Mouse (Mus musculus): Measurements from ENCODE around the gene Ostm1. TPM values are rescaled to one million over a fixed set of nuclear protein-coding genes. Genes with fewer than 3 reads are reported as not detected.

Ostm1 gene
- polyA plus RNA-seq, 1 experiment from 2014 or later = 13.8 TPM

DNA sequence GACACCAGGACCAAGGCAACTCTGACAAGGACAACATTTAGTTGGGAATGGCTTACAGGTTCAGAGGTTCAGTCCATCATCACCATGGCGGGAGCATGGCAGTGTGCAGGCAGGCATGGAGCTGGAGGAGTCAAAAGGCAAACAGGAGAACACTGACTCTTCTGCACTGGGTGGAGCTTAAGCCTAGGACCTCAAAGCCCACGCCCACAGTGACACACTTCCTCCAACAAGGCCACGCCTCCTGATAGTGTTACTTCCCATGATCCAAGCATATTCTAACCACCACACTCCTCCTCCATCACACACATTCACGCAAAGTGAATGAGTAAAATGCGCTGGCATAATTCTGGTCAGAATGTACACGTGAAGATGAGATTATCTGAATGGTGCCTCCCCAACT is 56.2 kb downstream of the Ostm1 start:
- Histone ChIP-seq H3K27me3 (replicated peaks; ENCODE audit: control insufficient read depth, insufficient read depth, low read length) (peaks cover 39% of the 10 kb centered on the region), H3K4me3 (ENCODE audit: low read depth, low read length) (no peak overlapping the region), H3K36me3 (ENCODE audit: control insufficient read depth, insufficient read depth, low read length) (no peaks in the 10 kb centered on the region), H3K9me3 (ENCODE audit: control insufficient read depth, low read length) (no peaks in the 10 kb centered on the region), H3K4me1 (ENCODE audit: control insufficient read depth, insufficient read depth, low read length) (no peaks in the 10 kb centered on the region), H3K27ac (replicated peaks; ENCODE audit: low read depth, low read length) (no peak overlapping the region), H3K4me2 (ENCODE audit: low read depth, low read length) (no peak overlapping the region), H3K9ac (ENCODE audit: low read depth, low read length) (no peak overlapping the region)
- DNase-seq (ENCODE audit: low spot score) = no peak
- no peak for ATAC-seq (ENCODE audit: low read depth)
- 79% methylated on average over 6 of the region's 6 CpGs for WGBS

DNA sequence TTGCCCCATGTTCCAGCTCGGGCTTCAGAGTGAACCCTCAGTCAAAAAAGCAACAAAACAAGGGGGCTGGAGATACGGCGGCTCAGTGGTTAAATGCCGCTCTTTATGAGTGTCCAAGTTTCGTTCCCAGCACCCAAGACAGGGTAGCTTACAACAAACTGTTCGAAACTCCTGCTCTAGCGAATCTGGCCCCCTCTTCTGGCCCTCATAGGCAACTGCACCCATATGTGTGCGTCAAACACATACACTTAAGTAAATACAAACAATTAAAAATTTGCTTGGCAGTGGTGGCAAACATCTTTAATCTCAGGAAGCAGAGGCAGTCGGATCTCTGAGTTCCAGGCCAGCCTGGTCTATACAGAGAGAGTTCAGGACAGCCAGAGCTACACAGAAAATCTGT is 60.0 kb downstream of the Ostm1 start:
- DNase-seq (ENCODE audit: low spot score) = no peak
- no peaks in the 10 kb centered on the region for H3K9me3 ChIP-seq (ENCODE audit: control insufficient read depth, low read length)
- H3K9ac ChIP-seq (ENCODE audit: low read depth, low read length) = no peak overlapping the region
- WGBS = 85% methylated on average over 9 of the region's 9 CpGs
- no peak overlapping the region for H3K27ac ChIP-seq (replicated peaks; ENCODE audit: low read depth, low read length)
- H3K4me2 ChIP-seq (ENCODE audit: low read depth, low read length) = no peak overlapping the region
- no peak overlapping the region for H3K4me3 ChIP-seq (ENCODE audit: low read depth, low read length)
- ATAC-seq (ENCODE audit: low read depth) = no peak
- H3K4me1 ChIP-seq (ENCODE audit: control insufficient read depth, insufficient read depth, low read length) = no peaks in the 10 kb centered on the region
- no peaks in the 10 kb centered on the region for H3K36me3 ChIP-seq (ENCODE audit: control insufficient read depth, insufficient read depth, low read length)
- peaks cover 2% of the 10 kb centered on the region; the same call in 1 of the 2 replicates for H3K27me3 ChIP-seq (replicated peaks; ENCODE audit: control insufficient read depth, insufficient read depth, low read length)

DNA sequence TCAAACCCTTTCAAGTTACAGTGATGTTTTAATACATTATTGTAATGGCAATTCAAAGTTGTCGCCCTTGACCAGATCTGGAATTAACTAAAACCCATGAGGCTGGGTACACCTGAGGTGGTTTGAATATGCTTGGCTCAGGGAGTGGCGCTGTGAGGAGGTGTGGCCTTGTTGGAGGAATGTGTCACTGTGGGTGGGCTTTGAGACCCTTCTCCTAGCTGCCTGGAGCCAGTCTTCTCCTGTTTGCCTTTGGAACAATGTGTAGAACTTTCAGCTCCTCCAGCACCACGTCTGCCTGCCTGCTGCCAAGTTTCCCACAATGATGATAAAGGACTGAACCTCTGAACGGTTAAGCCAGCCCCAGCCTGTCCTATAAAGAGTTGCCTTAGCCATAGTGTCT is 62.7 kb downstream of the Ostm1 start:
- H3K4me1 ChIP-seq (ENCODE audit: control insufficient read depth, insufficient read depth, low read length) = no peaks in the 10 kb centered on the region
- DNase-seq (ENCODE audit: low spot score) = no peak
- ATAC-seq (ENCODE audit: low read depth) = no peak
- H3K9me3 ChIP-seq (ENCODE audit: control insufficient read depth, low read length) = no peaks in the 10 kb centered on the region
- WGBS = 47% methylated on average over 4 of the region's 4 CpGs
- H3K4me3 ChIP-seq (ENCODE audit: low read depth, low read length) = no peak overlapping the region
- H3K9ac ChIP-seq (ENCODE audit: low read depth, low read length) = no peak overlapping the region
- no peak overlapping the region for H3K27ac ChIP-seq (replicated peaks; ENCODE audit: low read depth, low read length)
- no peaks in the 10 kb centered on the region for H3K27me3 ChIP-seq (replicated peaks; ENCODE audit: control insufficient read depth, insufficient read depth, low read length)
- no peaks in the 10 kb centered on the region for H3K36me3 ChIP-seq (ENCODE audit: control insufficient read depth, insufficient read depth, low read length)
- no peak overlapping the region for H3K4me2 ChIP-seq (ENCODE audit: low read depth, low read length)

DNA sequence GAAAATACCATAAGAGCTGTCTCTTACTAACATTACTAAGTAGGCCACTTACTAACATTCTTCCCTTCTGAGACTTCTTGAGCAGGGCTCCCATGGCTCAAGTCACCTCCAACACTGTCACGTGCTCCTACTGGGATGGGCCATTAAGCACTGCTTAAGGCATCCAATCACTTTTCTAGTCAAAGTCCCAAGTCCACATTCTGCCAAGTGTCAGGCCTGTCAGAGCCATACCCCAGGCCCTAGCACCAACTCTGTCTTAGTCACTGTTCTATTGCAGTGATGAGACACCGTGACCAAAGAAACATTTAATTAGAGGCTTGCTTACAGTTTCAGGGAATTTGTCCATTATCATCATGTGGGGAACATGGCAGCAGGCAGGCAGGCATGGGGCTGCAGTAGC is 78.3 kb downstream of the Ostm1 start:
- H3K27ac ChIP-seq (replicated peaks; ENCODE audit: low read depth, low read length) = no peak overlapping the region
- H3K27me3 ChIP-seq (replicated peaks; ENCODE audit: control insufficient read depth, insufficient read depth, low read length) = no peaks in the 10 kb centered on the region
- H3K4me3 ChIP-seq (ENCODE audit: low read depth, low read length) = no peak overlapping the region
- H3K4me2 ChIP-seq (ENCODE audit: low read depth, low read length) = no peak overlapping the region
- ATAC-seq (ENCODE audit: low read depth) (no peak), DNase-seq (ENCODE audit: low spot score) (no peak)
- no peaks in the 10 kb centered on the region for H3K4me1 ChIP-seq (ENCODE audit: control insufficient read depth, insufficient read depth, low read length)
- no peak overlapping the region for H3K9ac ChIP-seq (ENCODE audit: low read depth, low read length)
- WGBS = 83% methylated on average over 2 of the region's 2 CpGs
- no peaks in the 10 kb centered on the region for H3K36me3 ChIP-seq (ENCODE audit: control insufficient read depth, insufficient read depth, low read length)
- peaks cover 3% of the 10 kb centered on the region; the same call in 1 of the 2 replicates for H3K9me3 ChIP-seq (ENCODE audit: control insufficient read depth, low read length)

DNA sequence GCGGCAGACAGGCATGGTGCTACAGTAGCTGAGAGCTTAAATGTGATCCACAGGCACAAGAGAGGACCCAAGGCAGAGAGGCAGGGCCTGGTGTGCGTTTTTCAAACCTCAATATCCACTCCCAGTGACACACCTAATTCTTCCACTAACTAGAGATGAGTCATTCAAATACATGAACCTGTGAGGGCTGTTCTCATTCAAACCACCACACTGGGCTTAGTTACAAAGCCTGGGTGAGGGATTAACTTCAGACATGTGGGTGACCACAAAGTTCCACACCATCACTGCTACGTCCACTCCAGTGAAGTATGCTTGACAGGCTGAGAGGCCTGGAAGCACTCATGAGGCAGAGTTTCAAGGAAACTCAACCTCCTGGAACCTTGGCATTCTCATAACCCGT is 86.3 kb downstream of the Ostm1 start:
- Histone ChIP-seq H3K4me2 (ENCODE audit: low read depth, low read length) (no peak overlapping the region), H3K9ac (ENCODE audit: low read depth, low read length) (no peak overlapping the region), H3K36me3 (ENCODE audit: control insufficient read depth, insufficient read depth, low read length) (no peaks in the 10 kb centered on the region), H3K4me3 (ENCODE audit: low read depth, low read length) (no peak overlapping the region), H3K4me1 (ENCODE audit: control insufficient read depth, insufficient read depth, low read length) (no peaks in the 10 kb centered on the region), H3K9me3 (ENCODE audit: control insufficient read depth, low read length) (no peaks in the 10 kb centered on the region), H3K27me3 (replicated peaks; ENCODE audit: control insufficient read depth, insufficient read depth, low read length) (no peaks in the 10 kb centered on the region), H3K27ac (replicated peaks; ENCODE audit: low read depth, low read length) (no peak overlapping the region)
- WGBS = 88% methylated on average over 4 of the region's 4 CpGs
- ATAC-seq (ENCODE audit: low read depth) = no peak
- no peak for DNase-seq (ENCODE audit: low spot score)

DNA sequence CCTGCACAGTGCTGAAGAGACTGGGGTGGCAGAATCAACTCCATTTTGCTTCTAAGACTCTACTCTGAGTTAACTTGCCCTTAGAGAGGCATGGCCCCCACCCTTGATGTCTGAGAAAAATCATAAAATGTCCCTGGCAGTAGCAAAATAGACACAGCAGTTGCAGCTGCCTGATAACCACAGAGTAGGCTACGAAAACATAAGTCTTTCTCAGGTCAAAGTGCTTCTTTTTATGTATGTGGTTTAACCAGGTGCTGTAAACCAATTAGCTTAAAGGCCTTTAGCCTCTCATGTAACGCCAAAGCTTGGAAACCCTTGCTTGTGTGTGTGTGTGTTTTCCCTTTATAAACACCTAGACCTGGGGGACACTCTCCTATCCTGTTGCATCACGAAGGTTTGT is 89.2 kb downstream of the Ostm1 start:
- Histone ChIP-seq H3K9me3 (ENCODE audit: control insufficient read depth, low read length) (no peaks in the 10 kb centered on the region), H3K27me3 (replicated peaks; ENCODE audit: control insufficient read depth, insufficient read depth, low read length) (no peaks in the 10 kb centered on the region), H3K9ac (ENCODE audit: low read depth, low read length) (no peak overlapping the region), H3K4me2 (ENCODE audit: low read depth, low read length) (no peak overlapping the region), H3K4me1 (ENCODE audit: control insufficient read depth, insufficient read depth, low read length) (no peaks in the 10 kb centered on the region), H3K36me3 (ENCODE audit: control insufficient read depth, insufficient read depth, low read length) (no peaks in the 10 kb centered on the region), H3K27ac (replicated peaks; ENCODE audit: low read depth, low read length) (no peak overlapping the region), H3K4me3 (ENCODE audit: low read depth, low read length) (no peak overlapping the region)
- ATAC-seq (ENCODE audit: low read depth) (no peak), DNase-seq (ENCODE audit: low spot score) (no peak)
- WGBS = 73% methylated on average over 3 of the region's 3 CpGs

DNA sequence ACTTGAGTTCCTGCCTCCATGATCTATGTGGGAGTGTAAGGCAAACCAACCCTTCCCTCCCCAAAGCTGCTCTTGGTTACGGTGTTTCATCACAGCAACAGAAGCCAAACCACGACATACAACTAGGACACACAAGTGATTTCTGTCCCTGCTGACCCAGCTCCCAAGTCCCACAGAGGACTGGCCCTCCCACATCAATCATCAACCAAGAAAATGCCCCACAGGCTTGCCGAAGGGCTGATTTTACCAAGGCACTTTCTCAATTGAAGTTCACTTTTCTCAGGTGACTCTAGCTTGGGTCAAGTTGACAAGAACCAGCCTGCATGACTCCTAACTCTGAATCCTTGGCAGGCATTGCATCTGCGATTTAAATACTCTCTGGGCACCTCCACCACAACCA is 91.9 kb downstream of the Ostm1 start:
- Histone ChIP-seq H3K4me2 (ENCODE audit: low read depth, low read length) (no peak overlapping the region), H3K9ac (ENCODE audit: low read depth, low read length) (no peak overlapping the region), H3K4me3 (ENCODE audit: low read depth, low read length) (no peak overlapping the region), H3K27me3 (replicated peaks; ENCODE audit: control insufficient read depth, insufficient read depth, low read length) (peaks cover 8% of the 10 kb centered on the region; the same call in 1 of the 2 replicates), H3K9me3 (ENCODE audit: control insufficient read depth, low read length) (no peaks in the 10 kb centered on the region), H3K4me1 (ENCODE audit: control insufficient read depth, insufficient read depth, low read length) (peaks cover 10% of the 10 kb centered on the region), H3K27ac (replicated peaks; ENCODE audit: low read depth, low read length) (no peak overlapping the region), H3K36me3 (ENCODE audit: control insufficient read depth, insufficient read depth, low read length) (no peaks in the 10 kb centered on the region)
- no peak for ATAC-seq (ENCODE audit: low read depth)
- 77% methylated on average over 4 of the region's 4 CpGs for WGBS
- no peak for DNase-seq (ENCODE audit: low spot score)

DNA sequence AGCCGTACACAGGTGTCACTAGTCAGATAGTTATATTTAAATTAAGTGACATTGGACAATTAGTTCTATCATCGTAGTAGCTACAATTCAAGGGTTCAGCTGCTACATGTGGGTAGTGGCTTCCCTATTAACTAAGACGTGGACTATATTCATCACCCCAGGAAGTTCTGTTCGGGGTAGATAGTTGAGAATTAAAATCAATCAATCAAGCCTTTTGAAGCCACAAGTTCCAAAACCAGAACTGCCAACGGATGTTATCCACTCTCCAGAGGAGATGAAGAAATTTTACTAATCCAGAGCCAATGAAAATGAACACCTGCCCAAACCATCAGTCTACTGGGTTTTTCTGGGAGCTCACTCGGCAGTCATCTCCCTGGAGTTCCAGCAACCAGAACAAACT is 94.7 kb downstream of the Ostm1 start:
- ATAC-seq (ENCODE audit: low read depth) = no peak

DNA sequence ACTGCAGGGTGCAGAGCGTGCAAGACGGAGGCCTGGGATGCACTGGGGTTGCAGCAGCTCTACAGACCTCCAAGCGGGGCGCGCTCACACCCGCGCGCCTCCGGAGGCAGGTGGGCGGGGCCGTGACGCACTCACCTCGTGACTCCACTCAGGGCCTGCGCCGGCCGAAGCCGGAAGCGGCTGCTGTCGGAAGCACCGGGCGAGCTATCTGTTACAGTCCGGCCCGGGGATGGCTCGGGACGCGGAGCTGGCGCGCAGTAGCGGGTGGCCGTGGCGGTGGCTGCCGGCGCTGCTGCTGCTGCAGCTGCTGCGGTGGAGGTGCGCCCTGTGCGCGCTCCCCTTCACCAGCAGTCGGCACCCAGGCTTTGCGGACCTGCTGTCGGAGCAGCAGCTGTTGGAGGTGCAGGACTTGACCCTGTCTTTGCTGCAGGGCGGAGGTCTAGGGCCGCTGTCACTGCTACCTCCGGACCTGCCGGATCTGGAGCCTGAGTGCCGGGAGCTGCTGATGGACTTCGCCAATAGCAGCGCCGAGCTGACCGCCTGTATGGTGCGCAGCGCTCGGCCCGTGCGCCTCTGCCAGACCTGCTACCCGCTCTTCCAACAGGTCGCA is 95.2 kb downstream of the Ostm1 start:
- Histone ChIP-seq H3K4me1 (ENCODE audit: control insufficient read depth, insufficient read depth, low read length) (peaks cover 10% of the 10 kb centered on the region), H3K9me3 (ENCODE audit: control insufficient read depth, low read length) (no peaks in the 10 kb centered on the region), H3K27me3 (replicated peaks; ENCODE audit: control insufficient read depth, insufficient read depth, low read length) (peaks cover 8% of the 10 kb centered on the region; the same call in 1 of the 2 replicates), H3K36me3 (ENCODE audit: control insufficient read depth, insufficient read depth, low read length) (no peaks in the 10 kb centered on the region), H3K9ac (ENCODE audit: low read depth, low read length) (peak overlapping the region; percentile 77), H3K4me3 (ENCODE audit: low read depth, low read length) (peak overlapping the region; percentile 93), H3K27ac (replicated peaks; ENCODE audit: low read depth, low read length) (no peak overlapping the region), H3K4me2 (ENCODE audit: low read depth, low read length) (peak overlapping the region; percentile 85)
- WGBS = 1% methylated on average over 33 of the region's 56 CpGs
- ATAC-seq (ENCODE audit: low read depth) = peak; percentile 98
- DNase-seq (ENCODE audit: low spot score) = peak; percentile 94

More for the DNA sequence above, 94.7 kb downstream of the Ostm1 start:
- Histone ChIP-seq H3K4me1 (ENCODE audit: control insufficient read depth, insufficient read depth, low read length) (peaks cover 10% of the 10 kb centered on the region), H3K36me3 (ENCODE audit: control insufficient read depth, insufficient read depth, low read length) (no peaks in the 10 kb centered on the region), H3K9ac (ENCODE audit: low read depth, low read length) (peak overlapping the region; percentile 77), H3K4me2 (ENCODE audit: low read depth, low read length) (peak overlapping the region; percentile 85), H3K9me3 (ENCODE audit: control insufficient read depth, low read length) (no peaks in the 10 kb centered on the region), H3K27ac (replicated peaks; ENCODE audit: low read depth, low read length) (no peak overlapping the region), H3K4me3 (ENCODE audit: low read depth, low read length) (peak overlapping the region; percentile 93), H3K27me3 (replicated peaks; ENCODE audit: control insufficient read depth, insufficient read depth, low read length) (peaks cover 8% of the 10 kb centered on the region; the same call in 1 of the 2 replicates)
- 43% methylated on average over 6 of the region's 6 CpGs for whole genome bisulfite sequencing
- DNase-seq (ENCODE audit: low spot score) = no peak

Measured in embryonic facial prominence, embryonic 14.5 days (tissue).